Mouse (Mus musculus): ENCODE data around the gene Mlec. TPM values are rescaled to one million over a fixed set of nuclear protein-coding genes. Genes with fewer than 3 reads are reported as not detected.
"Not testable (repeated sequence)": the region's sequence is repeated elsewhere in the genome, so short reads cannot be mapped to it uniquely, and the experiment has no call there.

Mlec gene
- total RNA-seq, 2 experiments from 2014 or later, result 173 to 221 TPM

- no peak for DNase-seq (ENCODE audit: low spot score in 2 of 2)
Observed at GRCm38 (mm10) chr5:115127421-115128179, 30.4 kb downstream of the Mlec start.

- no peak for DNase-seq (ENCODE audit: low spot score in 2 of 2)
Observed at GRCm38 (mm10) chr5:115126578-115127312, 31.2 kb downstream of the Mlec start.

GRCm38 (mm10) chr5:115125211-115125871 lies 32.6 kb downstream of the Mlec start:
- DNase-seq (ENCODE audit: low spot score in 2 of 2), result peak; percentile 80 to 81

- DNase-seq (ENCODE audit: low spot score in 2 of 2), result no peak
Observed at GRCm38 (mm10) chr5:115124690-115125089, 33.3 kb downstream of the Mlec start.

GRCm38 (mm10) chr5:115120978-115121377 lies 37.0 kb downstream of the Mlec start:
- DNase-seq (ENCODE audit: low spot score in 2 of 2), result no peak

GRCm38 (mm10) chr5:115118961-115119570 lies 38.9 kb downstream of the Mlec start, which contains the start of gene Acads:
Gene Acads (minus strand): TSS chr5:115119346.
- peak; percentile 88 to 89 for DNase-seq (ENCODE audit: low spot score in 2 of 2)

GRCm38 (mm10) chr5:115117467-115117866 lies 40.5 kb downstream of the Mlec start:
- DNase-seq (ENCODE audit: low spot score in 2 of 2), result no peak

- no peak for DNase-seq (ENCODE audit: low spot score in 2 of 2)
Observed at GRCm38 (mm10) chr5:115116426-115116825, 41.6 kb downstream of the Mlec start.

- no peak for DNase-seq (ENCODE audit: low spot score in 2 of 2)
Observed at GRCm38 (mm10) chr5:115114501-115114900, 43.5 kb downstream of the Mlec start.

- no peak for DNase-seq (ENCODE audit: low spot score in 2 of 2)
Observed at GRCm38 (mm10) chr5:115113244-115113643, 44.7 kb downstream of the Mlec start.

- DNase-seq (ENCODE audit: low spot score in 2 of 2), result no peak
Observed at GRCm38 (mm10) chr5:115111156-115111555, 46.8 kb downstream of the Mlec start.

GRCm38 (mm10) chr5:115103253-115103652 lies 54.7 kb downstream of the Mlec start:
- DNase-seq (ENCODE audit: low spot score in 2 of 2), result not testable (repeated sequence)

- no peak for DNase-seq (ENCODE audit: low spot score in 2 of 2)
Observed at GRCm38 (mm10) chr5:115102231-115102630, 55.7 kb downstream of the Mlec start.

GRCm38 (mm10) chr5:115100473-115100872 lies 57.5 kb downstream of the Mlec start:
- DNase-seq (ENCODE audit: low spot score in 2 of 2), result no peak

GRCm38 (mm10) chr5:115099991-115100390 lies 58.0 kb downstream of the Mlec start:
- no peak for DNase-seq (ENCODE audit: low spot score in 2 of 2)

- no peak for DNase-seq (ENCODE audit: low spot score in 2 of 2)
Observed at GRCm38 (mm10) chr5:115099530-115099929, 58.4 kb downstream of the Mlec start.

- no peak for DNase-seq (ENCODE audit: low spot score in 2 of 2)
Observed at GRCm38 (mm10) chr5:115098195-115098594, 59.8 kb downstream of the Mlec start, which contains the start of gene Gm10401. Gene Gm10401 (minus strand): TSS chr5:115098295.

Measured in adrenal gland, adult 18-20 months (tissue).